In the genomic region with DNA sequence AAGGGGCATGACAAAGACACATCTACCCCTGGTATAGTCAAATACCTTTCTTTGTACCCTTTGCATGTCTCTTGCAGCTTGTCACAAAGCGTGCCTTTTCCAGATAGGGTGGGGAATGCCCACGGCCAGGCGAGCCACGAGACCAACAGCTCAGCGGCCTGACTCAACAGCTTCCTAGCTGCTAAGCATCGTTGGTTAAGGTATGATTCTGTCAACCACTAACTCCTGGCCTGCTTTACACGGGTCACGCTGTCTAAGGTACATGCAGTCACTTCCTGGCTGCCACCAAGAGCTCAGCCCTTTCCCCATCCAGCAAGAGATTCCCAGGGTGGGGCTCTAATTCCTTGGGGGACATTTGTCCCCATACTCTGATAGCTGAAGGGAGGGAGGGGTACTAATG, we compare ENCODE assay signal across 12 mouse cellular contexts.
"Had no signal": no experiment of that assay in that cellular context is flagged by ENCODE, and none has a peak within 500 bp of the region (broad histone marks: within the 10 kb centered on the region; RNA-seq: fewer than 3 reads in every experiment).

No protein-coding gene starts in this region.

- H3K27me3 ChIP-seq: limb, embryonic 12.5 days; liver, embryonic 13.5 days; lung, embryonic 15.5 days; midbrain, embryonic 12.5 days had no signal

- ATAC-seq: liver, postnatal 0 days had no signal

- H3K36me3 ChIP-seq: limb, embryonic 12.5 days; liver, embryonic 13.5 days; lung, embryonic 15.5 days; midbrain, embryonic 12.5 days had no signal

- H3K4me2 ChIP-seq: limb, embryonic 12.5 days; liver, embryonic 13.5 days; lung, embryonic 15.5 days; midbrain, embryonic 12.5 days had no signal

- H3K27ac ChIP-seq: limb, embryonic 12.5 days; liver, embryonic 13.5 days; lung, embryonic 15.5 days; macrophage; midbrain, embryonic 12.5 days had no signal

- H3K9ac ChIP-seq: limb, embryonic 12.5 days; liver, embryonic 13.5 days; liver, postnatal 0 days; lung, embryonic 15.5 days; midbrain, embryonic 12.5 days had no signal

- H3K4me1 ChIP-seq: midbrain, embryonic 12.5 days had no signal

- H3K9me3 ChIP-seq: limb, embryonic 12.5 days; liver, embryonic 13.5 days; lung, embryonic 15.5 days; megakaryocyte, embryonic 14.5 days; midbrain, embryonic 12.5 days had no signal

- H3K4me3 ChIP-seq: limb, embryonic 12.5 days; liver, embryonic 13.5 days; lung, embryonic 15.5 days; megakaryocyte, embryonic 14.5 days; midbrain, embryonic 12.5 days had no signal

- DNase-seq: kidney, postnatal 25 days; liver; liver, embryonic 13.5 days; liver, postnatal 0 days; lung, postnatal 14 days; right cerebral cortex, postnatal 14 days; thymus, postnatal 14 days had no signal
